Mouse (Mus musculus) CH12.LX (cell line): ENCODE measurements at regions not wholly inside any gene's neighbourhood (a gene's known extent, or its start where the extent isn't known, plus 50 kb on each side); places are given as distances from the start of the nearest gene placed in this dataset.

Experiments
- CTCF ChIP-seq, 2 experiments: IDR thresholded peaks in 1 of 2; conservative IDR thresholded peaks in 1 of 2; 2 replicates each; pipeline ENCODE4 v1.5.1; 2011 to 2012; ENCODE audit warnings: low read depth in 2 of 2, low read length in 2 of 2, improper control_type of control experiment in 1 of 2, inconsistent platforms in 1 of 2, mild to moderate bottlenecking in 1 of 2, moderate library complexity in 1 of 2
- E2F4 ChIP-seq: IDR thresholded peaks from 2 replicates; pipeline ENCODE4 v1.6.1; 2011; ENCODE audit warnings: low read depth, low read length, improper control_type of control experiment; ENCODE audit not compliant: insufficient replicate concordance
- MAX ChIP-seq: IDR thresholded peaks from 2 replicates; pipeline ENCODE4 v1.6.1; 2011; ENCODE audit warnings: low read length, improper control_type of control experiment

GRCm38 (mm10) chr10:102866920-102867319, 163.1 kb downstream of the Alx1 start:
- TF ChIP-seq MAX = no peak
- TF ChIP-seq CTCF (conservative IDR thresholded peaks at IDR 0.05 in 1 of 2, IDR thresholded peaks at IDR 0.05 in 1 of 2; ENCODE audit: low read depth in 2 of 2, low read length in 2 of 2) = 0 out of 4 replicates have a peak, but pooled peaks of 1 of the 2 experiments have one; percentile 9
- TF ChIP-seq E2F4 = no peak
